Mouse (Mus musculus): ENCODE measurements at regions not wholly inside any gene's neighbourhood (a gene's known extent, or its start where the extent isn't known, plus 50 kb on each side); places are given as distances from the start of the nearest gene placed in this dataset.

- 70% methylated on average over 4 of the region's 4 CpGs for WGBS
- Histone ChIP-seq H3K4me1 (ENCODE audit: control insufficient read depth, insufficient read depth, low read length) (no peaks in the 10 kb centered on the region), H3K27ac (ENCODE audit: low read depth, low read length) (no peak overlapping the region), H3K4me3 (ENCODE audit: low read depth, low read length) (no peak overlapping the region), H3K27me3 (ENCODE audit: control insufficient read depth, insufficient read depth, low read length) (no peaks in the 10 kb centered on the region), H3K9ac (ENCODE audit: low read length) (no peak overlapping the region), H3K4me2 (ENCODE audit: low read depth) (no peak overlapping the region), H3K9me3 (ENCODE audit: control insufficient read depth, low read length) (no peaks in the 10 kb centered on the region), H3K36me3 (ENCODE audit: control insufficient read depth, insufficient read depth, low read length) (no peaks in the 10 kb centered on the region)
- no peak for DNase-seq (ENCODE audit: low spot score)
- ATAC-seq (ENCODE audit: insufficient read depth, low FRiP score, low TSS enrichment) = no peak
Measured at GRCm38 (mm10) chrX:77391760-77392446, 118.9 kb upstream of the Tbl1x start.

GRCm38 (mm10) chrX:77406896-77407295 is 103.9 kb upstream of the Tbl1x start:
- DNase-seq (ENCODE audit: low spot score) (no peak), ATAC-seq (ENCODE audit: insufficient read depth, low FRiP score, low TSS enrichment) (no peak)
- no peak overlapping the region for H3K4me2 ChIP-seq (ENCODE audit: low read depth)
- H3K27me3 ChIP-seq (ENCODE audit: control insufficient read depth, insufficient read depth, low read length) = no peaks in the 10 kb centered on the region
- H3K4me1 ChIP-seq (ENCODE audit: control insufficient read depth, insufficient read depth, low read length) = no peaks in the 10 kb centered on the region
- WGBS = 93% methylated on average over 3 of the region's 3 CpGs
- no peaks in the 10 kb centered on the region for H3K36me3 ChIP-seq (ENCODE audit: control insufficient read depth, insufficient read depth, low read length)
- no peak overlapping the region for H3K9ac ChIP-seq (ENCODE audit: low read length)
- H3K27ac ChIP-seq (ENCODE audit: low read depth, low read length) = no peak overlapping the region
- no peak overlapping the region for H3K4me3 ChIP-seq (ENCODE audit: low read depth, low read length)
- H3K9me3 ChIP-seq (ENCODE audit: control insufficient read depth, low read length) = no peaks in the 10 kb centered on the region

GRCm38 (mm10) chrX:77407925-77408324 is 102.9 kb upstream of the Tbl1x start:
- DNase-seq (ENCODE audit: low spot score) = no peak
- no peaks in the 10 kb centered on the region for H3K9me3 ChIP-seq (ENCODE audit: control insufficient read depth, low read length)
- WGBS = 80% methylated on average over 3 of the region's 3 CpGs
- no peak overlapping the region for H3K4me2 ChIP-seq (ENCODE audit: low read depth)
- ATAC-seq (ENCODE audit: insufficient read depth, low FRiP score, low TSS enrichment) = no peak
- no peaks in the 10 kb centered on the region for H3K36me3 ChIP-seq (ENCODE audit: control insufficient read depth, insufficient read depth, low read length)
- no peaks in the 10 kb centered on the region for H3K4me1 ChIP-seq (ENCODE audit: control insufficient read depth, insufficient read depth, low read length)
- no peaks in the 10 kb centered on the region for H3K27me3 ChIP-seq (ENCODE audit: control insufficient read depth, insufficient read depth, low read length)
- H3K4me3 ChIP-seq (ENCODE audit: low read depth, low read length) = no peak overlapping the region
- H3K9ac ChIP-seq (ENCODE audit: low read length) = no peak overlapping the region
- no peak overlapping the region for H3K27ac ChIP-seq (ENCODE audit: low read depth, low read length)

GRCm38 (mm10) chrX:77409370-77409769 is 101.4 kb upstream of the Tbl1x start:
- no peaks in the 10 kb centered on the region for H3K36me3 ChIP-seq (ENCODE audit: control insufficient read depth, insufficient read depth, low read length)
- H3K4me2 ChIP-seq (ENCODE audit: low read depth) = no peak overlapping the region
- no peak overlapping the region for H3K9ac ChIP-seq (ENCODE audit: low read length)
- no peaks in the 10 kb centered on the region for H3K9me3 ChIP-seq (ENCODE audit: control insufficient read depth, low read length)
- DNase-seq (ENCODE audit: low spot score) (no peak), ATAC-seq (ENCODE audit: insufficient read depth, low FRiP score, low TSS enrichment) (no peak)
- H3K4me1 ChIP-seq (ENCODE audit: control insufficient read depth, insufficient read depth, low read length) = no peaks in the 10 kb centered on the region
- WGBS = 68% methylated on average over 7 of the region's 7 CpGs
- no peak overlapping the region for H3K27ac ChIP-seq (ENCODE audit: low read depth, low read length)
- H3K4me3 ChIP-seq (ENCODE audit: low read depth, low read length) = no peak overlapping the region
- H3K27me3 ChIP-seq (ENCODE audit: control insufficient read depth, insufficient read depth, low read length) = no peaks in the 10 kb centered on the region

GRCm38 (mm10) chrX:77410812-77411211 is 100.0 kb upstream of the Tbl1x start:
- Histone ChIP-seq H3K27ac (ENCODE audit: low read depth, low read length) (no peak overlapping the region), H3K4me2 (ENCODE audit: low read depth) (no peak overlapping the region), H3K9me3 (ENCODE audit: control insufficient read depth, low read length) (no peaks in the 10 kb centered on the region), H3K4me3 (ENCODE audit: low read depth, low read length) (no peak overlapping the region), H3K27me3 (ENCODE audit: control insufficient read depth, insufficient read depth, low read length) (no peaks in the 10 kb centered on the region), H3K9ac (ENCODE audit: low read length) (no peak overlapping the region), H3K4me1 (ENCODE audit: control insufficient read depth, insufficient read depth, low read length) (no peaks in the 10 kb centered on the region), H3K36me3 (ENCODE audit: control insufficient read depth, insufficient read depth, low read length) (no peaks in the 10 kb centered on the region)
- ATAC-seq (ENCODE audit: insufficient read depth, low FRiP score, low TSS enrichment) (no peak), DNase-seq (ENCODE audit: low spot score) (no peak)

- no peaks in the 10 kb centered on the region for H3K9me3 ChIP-seq (ENCODE audit: control insufficient read depth, low read length)
- no peak overlapping the region for H3K27ac ChIP-seq (ENCODE audit: low read depth, low read length)
- DNase-seq (ENCODE audit: low spot score) (no peak), ATAC-seq (ENCODE audit: insufficient read depth, low FRiP score, low TSS enrichment) (no peak)
- no peaks in the 10 kb centered on the region for H3K27me3 ChIP-seq (ENCODE audit: control insufficient read depth, insufficient read depth, low read length)
- H3K4me1 ChIP-seq (ENCODE audit: control insufficient read depth, insufficient read depth, low read length) = no peaks in the 10 kb centered on the region
- H3K4me3 ChIP-seq (ENCODE audit: low read depth, low read length) = no peak overlapping the region
- no peaks in the 10 kb centered on the region for H3K36me3 ChIP-seq (ENCODE audit: control insufficient read depth, insufficient read depth, low read length)
- H3K9ac ChIP-seq (ENCODE audit: low read length) = no peak overlapping the region
- no peak overlapping the region for H3K4me2 ChIP-seq (ENCODE audit: low read depth)
Measured at GRCm38 (mm10) chrX:77414156-77414555, 96.7 kb upstream of the Tbl1x start.

- no peaks in the 10 kb centered on the region for H3K9me3 ChIP-seq (ENCODE audit: control insufficient read depth, low read length)
- H3K9ac ChIP-seq (ENCODE audit: low read length) = no peak overlapping the region
- H3K4me1 ChIP-seq (ENCODE audit: control insufficient read depth, insufficient read depth, low read length) = no peaks in the 10 kb centered on the region
- no peaks in the 10 kb centered on the region for H3K27me3 ChIP-seq (ENCODE audit: control insufficient read depth, insufficient read depth, low read length)
- DNase-seq (ENCODE audit: low spot score) (no peak), ATAC-seq (ENCODE audit: insufficient read depth, low FRiP score, low TSS enrichment) (no peak)
- no peak overlapping the region for H3K4me2 ChIP-seq (ENCODE audit: low read depth)
- no peak overlapping the region for H3K27ac ChIP-seq (ENCODE audit: low read depth, low read length)
- no peak overlapping the region for H3K4me3 ChIP-seq (ENCODE audit: low read depth, low read length)
- H3K36me3 ChIP-seq (ENCODE audit: control insufficient read depth, insufficient read depth, low read length) = no peaks in the 10 kb centered on the region
Measured at GRCm38 (mm10) chrX:77417766-77418165, 93.0 kb upstream of the Tbl1x start.

- Histone ChIP-seq H3K4me3 (ENCODE audit: low read depth, low read length) (no peak overlapping the region), H3K4me2 (ENCODE audit: low read depth) (no peak overlapping the region), H3K27ac (ENCODE audit: low read depth, low read length) (no peak overlapping the region), H3K36me3 (ENCODE audit: control insufficient read depth, insufficient read depth, low read length) (no peaks in the 10 kb centered on the region), H3K4me1 (ENCODE audit: control insufficient read depth, insufficient read depth, low read length) (no peaks in the 10 kb centered on the region), H3K27me3 (ENCODE audit: control insufficient read depth, insufficient read depth, low read length) (no peaks in the 10 kb centered on the region), H3K9me3 (ENCODE audit: control insufficient read depth, low read length) (no peaks in the 10 kb centered on the region), H3K9ac (ENCODE audit: low read length) (no peak overlapping the region)
- ATAC-seq (ENCODE audit: insufficient read depth, low FRiP score, low TSS enrichment) (no peak), DNase-seq (ENCODE audit: low spot score) (no peak)
- WGBS = 42% methylated on average over 2 of the region's 2 CpGs
Measured at GRCm38 (mm10) chrX:77422206-77422605, 88.6 kb upstream of the Tbl1x start.

GRCm38 (mm10) chrX:77424792-77425727 is 85.8 kb upstream of the Tbl1x start:
- no peak for ATAC-seq (ENCODE audit: insufficient read depth, low FRiP score, low TSS enrichment)
- H3K9me3 ChIP-seq (ENCODE audit: control insufficient read depth, low read length) = no peaks in the 10 kb centered on the region

More at GRCm38 (mm10) chrX:77424792-77425727, 85.8 kb upstream of the Tbl1x start:
- Histone ChIP-seq H3K27me3 (ENCODE audit: control insufficient read depth, insufficient read depth, low read length) (no peaks in the 10 kb centered on the region), H3K27ac (ENCODE audit: low read depth, low read length) (no peak overlapping the region), H3K4me2 (ENCODE audit: low read depth) (no peak overlapping the region), H3K4me3 (ENCODE audit: low read depth, low read length) (no peak overlapping the region), H3K4me1 (ENCODE audit: control insufficient read depth, insufficient read depth, low read length) (no peaks in the 10 kb centered on the region), H3K9ac (ENCODE audit: low read length) (no peak overlapping the region), H3K36me3 (ENCODE audit: control insufficient read depth, insufficient read depth, low read length) (no peaks in the 10 kb centered on the region)
- WGBS = 91% methylated on average over 3 of the region's 3 CpGs
- DNase-seq (ENCODE audit: low spot score) = no peak
